Mouse (Mus musculus): ENCODE measurements around the gene Hc. TPM values are rescaled to one million over a fixed set of nuclear protein-coding genes. Genes with fewer than 3 reads are reported as not detected.

Gene Hc
- polyA plus RNA-seq, 1 experiment: not detected

GRCm38 (mm10) chr2:34971080-34971888 lies 90.0 kb downstream of the Hc start:
- no peak for TF ChIP-seq GATA1 (IDR thresholded peaks at IDR 0.05; ENCODE audit: low read length)

DNA sequence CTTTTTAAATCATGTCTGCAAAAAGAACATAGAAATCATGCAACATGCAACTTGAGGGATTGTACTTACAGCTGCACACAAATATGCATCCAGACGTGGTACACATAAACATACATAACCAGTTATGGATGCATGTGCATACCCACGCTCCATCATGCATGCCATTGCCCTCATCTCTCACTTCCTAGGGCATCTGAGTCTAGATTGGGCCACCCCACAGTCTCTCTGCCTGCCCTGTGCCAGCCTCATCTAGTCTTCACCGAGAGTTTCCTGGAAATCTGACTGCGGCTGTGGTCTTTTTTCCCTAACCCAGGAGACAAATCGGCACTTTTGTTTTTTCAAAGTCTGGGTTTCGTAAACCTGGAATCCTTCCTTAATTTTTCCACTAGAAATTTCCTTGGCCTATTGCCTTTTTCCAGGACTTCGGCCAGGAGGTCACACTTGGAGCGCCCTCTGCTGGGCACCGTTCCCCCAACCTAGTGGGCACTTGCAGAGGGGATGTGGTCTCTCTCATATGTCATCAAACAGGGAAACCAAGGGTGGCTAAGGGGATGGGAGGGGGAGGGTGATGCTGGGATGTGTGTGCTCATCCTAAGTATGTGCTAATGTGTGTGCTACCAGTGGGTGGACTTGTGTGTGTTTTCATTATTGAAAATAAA lies 91.0 kb downstream of the Hc start:
- no peak for TF ChIP-seq GATA1 (IDR thresholded peaks at IDR 0.05; ENCODE audit: low read length)

DNA sequence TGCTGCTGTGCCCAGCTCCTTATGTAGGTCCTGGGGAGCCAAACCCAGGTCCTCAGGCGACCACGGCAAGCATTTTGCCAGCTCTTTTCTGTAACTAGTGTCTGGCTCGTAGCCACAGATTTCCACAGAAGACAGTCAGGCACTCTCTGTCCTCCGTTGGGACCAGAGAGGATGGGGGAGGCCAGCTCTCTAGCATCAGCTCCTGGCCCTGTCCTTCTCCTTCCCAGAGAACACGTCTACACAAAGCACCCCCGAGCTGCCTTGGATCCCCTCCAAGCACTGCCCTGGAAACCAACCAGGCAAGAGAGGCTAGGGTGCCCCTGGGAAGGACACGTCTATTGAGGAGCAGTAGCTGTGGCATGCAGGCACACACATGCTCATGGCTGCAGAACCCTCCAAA lies 92.1 kb downstream of the Hc start:
- no peak for TF ChIP-seq GATA1 (IDR thresholded peaks at IDR 0.05; ENCODE audit: low read length)

DNA sequence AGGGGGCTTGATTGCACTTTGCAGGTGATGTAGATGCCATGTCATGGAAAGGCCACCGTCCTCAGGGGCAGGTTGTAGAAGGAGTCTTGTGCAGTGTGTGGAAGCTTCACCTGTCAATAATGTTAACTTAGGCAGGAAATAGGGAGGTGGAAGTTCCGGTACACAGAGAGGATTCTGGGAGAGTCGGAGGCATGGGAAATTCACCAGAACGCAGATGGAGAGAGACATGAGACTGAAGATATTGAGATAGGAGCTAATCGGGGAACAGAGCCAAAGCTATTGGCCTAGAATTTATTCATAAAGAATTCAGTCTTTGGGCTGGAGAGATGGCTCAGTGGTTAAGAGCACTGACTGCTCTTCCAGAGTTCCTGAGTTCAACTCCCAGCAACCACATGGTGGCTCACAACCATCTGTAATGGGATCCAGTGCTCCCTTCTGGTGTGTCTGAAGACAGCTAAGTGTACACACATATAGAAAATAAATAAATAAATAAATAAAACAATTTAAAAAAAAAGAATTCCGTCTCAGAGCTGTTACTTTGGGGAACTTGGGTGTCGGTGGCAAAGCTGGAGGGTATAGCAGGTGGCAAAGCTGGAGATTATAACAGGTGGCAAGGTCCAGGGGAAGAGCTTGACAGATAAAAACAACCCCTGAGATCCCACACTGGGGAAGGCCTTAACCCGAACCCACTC lies 94.8 kb downstream of the Hc start:
- no peak for TF ChIP-seq GATA1 (IDR thresholded peaks at IDR 0.05; ENCODE audit: low read length)

DNA sequence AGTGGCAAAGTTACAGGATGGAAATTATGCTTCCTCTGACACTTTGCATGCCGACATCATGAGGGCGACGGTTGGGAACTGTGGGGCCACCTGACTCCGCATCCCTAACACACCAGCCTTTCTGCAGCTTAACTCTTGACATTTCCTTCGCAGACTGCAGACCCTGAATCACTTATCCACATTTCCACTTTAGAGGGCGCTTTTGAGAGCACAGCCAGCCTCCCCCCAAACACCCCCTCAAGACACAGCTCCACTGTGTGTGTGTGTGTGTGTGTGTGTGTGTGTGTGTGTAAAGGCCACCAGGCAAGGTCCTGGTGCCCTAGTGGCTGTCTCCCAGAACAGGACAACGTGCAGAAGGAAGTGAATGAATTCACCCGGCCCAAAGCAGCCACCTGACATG lies 95.4 kb downstream of the Hc start:
- no peak for TF ChIP-seq GATA1 (IDR thresholded peaks at IDR 0.05; ENCODE audit: low read length)

GRCm38 (mm10) chr2:34965293-34965692 lies 95.9 kb downstream of the Hc start:
- no peak for TF ChIP-seq GATA1 (IDR thresholded peaks at IDR 0.05; ENCODE audit: low read length)

GRCm38 (mm10) chr2:34964651-34965050 lies 96.6 kb downstream of the Hc start:
- TF ChIP-seq GATA1 (IDR thresholded peaks at IDR 0.05; ENCODE audit: low read length): no peak

DNA sequence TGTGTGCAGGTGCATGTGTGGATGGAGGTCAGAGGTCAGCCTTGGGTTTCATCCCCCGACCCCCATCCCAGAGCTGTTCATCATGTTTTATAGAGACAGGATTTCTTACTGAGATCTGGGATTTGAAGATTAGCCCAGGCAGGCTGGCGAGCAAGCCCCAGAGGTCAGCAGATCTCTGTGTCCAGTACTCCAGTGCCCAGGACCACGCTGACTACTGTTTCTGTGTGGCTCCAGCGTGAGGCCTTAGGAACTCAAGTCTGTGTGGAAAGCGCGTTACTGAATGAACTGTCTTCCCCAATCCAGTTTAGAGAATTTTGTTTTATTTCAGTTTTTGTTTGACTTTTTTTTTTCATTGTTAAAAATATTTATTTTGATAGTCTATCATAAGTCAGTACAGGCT lies 97.0 kb downstream of the Hc start:
- TF ChIP-seq GATA1 (IDR thresholded peaks at IDR 0.05; ENCODE audit: low read length): no peak

- no peak for TF ChIP-seq GATA1 (IDR thresholded peaks at IDR 0.05; ENCODE audit: low read length)
Measured at GRCm38 (mm10) chr2:34963371-34963956, 97.8 kb downstream of the Hc start.

- no peak for TF ChIP-seq GATA1 (IDR thresholded peaks at IDR 0.05; ENCODE audit: low read length)
Measured at GRCm38 (mm10) chr2:34962893-34963292, 98.3 kb downstream of the Hc start.

DNA sequence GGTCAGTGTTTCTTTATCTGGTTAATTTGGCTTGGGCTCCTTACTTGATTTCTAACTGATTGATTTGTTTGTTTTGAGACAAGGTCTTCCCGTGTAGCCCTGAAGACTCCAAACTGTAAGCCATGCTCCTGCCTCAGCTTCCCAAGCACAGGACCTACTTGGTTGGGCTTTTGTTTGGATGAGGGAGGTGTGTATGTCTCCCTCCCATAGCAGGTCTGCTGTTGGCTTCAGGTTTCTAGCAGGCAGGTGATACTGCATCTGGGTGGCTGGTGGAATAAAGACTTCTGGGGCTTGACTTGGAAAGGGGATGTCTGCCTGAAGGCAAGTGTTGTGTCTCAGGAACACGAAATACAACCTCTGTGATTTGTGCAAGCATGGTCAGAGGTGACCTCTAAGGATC lies 99.0 kb downstream of the Hc start:
- TF ChIP-seq GATA1 (IDR thresholded peaks at IDR 0.05; ENCODE audit: low read length): no peak

DNA sequence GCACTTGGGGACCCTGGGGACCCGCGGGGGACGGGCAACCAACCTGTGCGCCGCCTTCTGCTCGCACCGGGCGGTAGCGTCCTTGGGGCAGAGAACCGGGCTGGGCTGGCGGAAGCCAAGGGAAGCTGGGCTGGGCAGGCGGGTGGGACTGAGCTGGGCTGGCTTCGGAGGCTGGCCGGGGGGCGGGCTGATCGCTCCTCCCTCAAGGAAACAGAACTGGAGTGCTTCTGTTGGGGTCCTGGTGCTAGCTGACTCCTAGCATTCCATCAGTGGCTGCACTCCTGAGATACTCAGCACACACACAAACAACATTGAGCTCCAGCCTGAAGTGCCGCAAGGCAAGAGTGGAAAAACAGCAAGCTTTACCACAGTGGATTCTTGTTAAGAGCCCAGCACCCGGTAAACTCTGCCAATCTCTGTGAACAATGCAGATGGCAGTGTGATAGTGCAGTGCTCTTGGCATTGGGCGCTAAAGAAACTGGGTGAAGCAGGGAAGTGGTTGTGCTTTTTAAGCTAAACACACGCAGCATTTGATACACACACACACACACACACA lies 99.7 kb downstream of the Hc start, which contains the start of gene Traf1:
TSS of gene Traf1 (minus strand) at position 292 of the 556 bp plus-strand sequence.
- no peak for TF ChIP-seq GATA1 (IDR thresholded peaks at IDR 0.05; ENCODE audit: low read length)

DNA sequence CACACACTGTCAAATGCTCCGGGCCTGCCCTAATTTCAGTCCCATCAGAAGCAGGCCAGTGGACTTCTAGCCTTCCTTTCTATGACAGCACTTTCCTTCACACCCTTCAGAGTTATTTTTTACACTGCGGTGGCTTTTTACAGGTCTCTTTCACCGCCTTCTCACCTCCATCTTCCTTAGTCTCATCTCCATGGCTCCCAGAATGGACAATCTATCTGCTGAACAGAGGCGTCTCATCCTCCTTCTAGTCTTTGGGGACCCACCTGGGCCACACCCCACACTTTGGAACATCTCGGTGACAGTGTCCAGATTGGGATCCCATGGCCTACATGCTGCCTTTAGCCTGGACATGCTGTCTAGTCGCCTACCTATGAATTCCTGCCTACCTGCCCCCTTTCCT lies 100.3 kb downstream of the Hc start:
- TF ChIP-seq GATA1 (IDR thresholded peaks at IDR 0.05; ENCODE audit: low read length): no peak

DNA sequence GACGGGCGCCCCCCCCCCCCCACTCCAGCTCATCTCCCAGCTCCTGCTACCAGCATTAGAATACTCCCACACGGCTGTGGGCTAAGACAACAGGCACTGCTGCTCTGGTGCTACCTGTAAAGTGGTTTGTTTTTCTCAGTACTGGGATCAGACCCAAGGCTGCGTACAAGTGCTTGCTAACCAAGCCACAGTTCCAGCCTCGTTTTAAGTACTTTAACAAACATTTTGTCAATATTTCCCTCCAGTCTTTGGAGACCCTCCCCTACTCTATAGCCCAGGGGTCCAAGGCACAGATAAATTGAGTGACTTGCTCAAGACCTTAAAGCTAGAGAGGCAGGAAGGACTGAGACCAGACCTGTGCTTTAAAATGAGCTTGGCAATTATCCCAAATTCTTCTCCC lies 100.8 kb downstream of the Hc start:
- TF ChIP-seq GATA1 (IDR thresholded peaks at IDR 0.05; ENCODE audit: low read length): no peak

DNA sequence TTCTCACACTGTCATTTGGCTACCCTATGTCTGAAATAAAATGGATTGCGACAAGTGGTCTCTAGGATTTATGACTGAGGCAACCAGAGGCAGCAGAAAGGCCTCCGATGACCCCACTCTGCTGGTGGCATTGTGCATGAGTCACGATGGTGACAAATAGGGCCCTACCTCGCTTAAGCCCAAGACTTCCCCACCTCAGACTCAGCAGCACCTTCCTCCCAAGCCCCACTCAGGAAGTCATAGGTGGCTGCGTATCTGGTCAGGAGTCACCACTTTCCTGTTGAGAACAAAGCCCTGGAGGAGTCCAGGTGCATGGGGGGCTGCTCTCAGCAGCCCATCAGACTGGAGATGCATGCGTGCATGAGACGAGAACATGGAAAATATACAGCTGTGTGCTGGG lies 102.7 kb downstream of the Hc start:
- TF ChIP-seq GATA1 (IDR thresholded peaks at IDR 0.05; ENCODE audit: low read length): no peak

- no peak for TF ChIP-seq GATA1 (IDR thresholded peaks at IDR 0.05; ENCODE audit: low read length)
Measured at GRCm38 (mm10) chr2:34958036-34958435, 103.2 kb downstream of the Hc start.

Measured in G1E-ER4 (cell line).